Mouse (Mus musculus) small intestine, adult 2 months (tissue): ENCODE measurements around the gene St8sia2.

Experiments used
- CTCF ChIP-seq: fragments of 200-500 bp; IDR thresholded peaks from 2 replicates; pipeline ENCODE4 v1.5.1; 2012; ENCODE audit warnings: low read depth, mild to moderate bottlenecking, control low read depth, inconsistent platforms, low read length, moderate library complexity, mixed read lengths; ENCODE audit not compliant: insufficient replicate concordance, insufficient read length; ENCODE audit errors: extremely low read depth
- POLR2A ChIP-seq: fragments of 200-500 bp; IDR thresholded peaks from 2 replicates; pipeline ENCODE4 v1.6.1; 2012; ENCODE audit warnings: low read depth, mild to moderate bottlenecking, control low read depth, inconsistent platforms, low read length, moderate library complexity

DNA sequence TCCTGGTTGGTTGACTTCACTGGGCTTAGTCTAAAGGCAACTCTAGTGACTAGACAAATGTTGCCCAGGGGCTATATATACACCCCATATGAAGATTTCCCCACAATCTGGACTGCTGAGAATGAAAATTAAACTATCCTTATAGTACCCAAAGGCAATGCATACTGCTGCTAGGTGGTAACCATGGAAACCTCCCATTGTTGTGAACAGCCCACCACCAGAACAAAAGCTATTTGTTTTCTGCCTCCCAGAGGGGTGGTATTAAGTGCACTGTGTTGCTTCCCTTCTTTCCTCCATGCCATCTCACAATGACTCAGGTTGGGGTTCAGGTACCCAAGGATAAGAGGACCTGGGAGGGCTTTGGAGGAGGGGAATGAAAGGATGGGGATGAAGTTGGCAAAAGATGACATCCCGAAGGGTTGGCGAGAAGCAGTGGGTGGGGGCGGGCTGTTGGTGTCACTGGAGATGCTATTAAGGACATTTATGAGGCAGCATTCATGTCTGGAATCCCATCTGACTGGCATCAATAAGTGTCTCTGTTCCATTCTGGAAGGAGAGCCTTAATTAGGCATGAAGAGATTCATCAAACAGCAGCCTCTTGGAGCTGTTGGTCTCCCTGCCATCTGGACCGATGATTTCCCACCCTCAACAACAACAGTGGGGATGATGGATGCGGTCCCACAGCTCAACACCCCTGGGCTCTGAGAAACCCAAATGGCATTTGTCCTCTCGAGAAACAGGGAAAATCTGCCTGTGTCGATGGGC is 75.3 kb downstream of the St8sia2 start:
- no peak for TF ChIP-seq CTCF
- TF ChIP-seq POLR2A, result no peak
